Mouse (Mus musculus) bone marrow, adult 2 months (tissue): ENCODE measurements at regions not wholly inside any gene's neighbourhood (a gene's known extent, or its start where the extent isn't known, plus 50 kb on each side); places are given as distances from the start of the nearest gene placed in this dataset.

Experiments
- CTCF ChIP-seq: fragments of 200-500 bp; IDR thresholded peaks from 2 replicates; pipeline ENCODE4 v1.5.1; 2011; ENCODE audit warnings: low read length, control low read depth; ENCODE audit not compliant: control insufficient read depth, insufficient read depth
- POLR2A ChIP-seq: fragments of 200-500 bp; IDR thresholded peaks from 2 replicates; pipeline ENCODE4 v1.6.1; 2011; ENCODE audit warnings: low read depth, mild to moderate bottlenecking, control low read depth, low read length, borderline replicate concordance; ENCODE audit not compliant: control insufficient read depth

DNA sequence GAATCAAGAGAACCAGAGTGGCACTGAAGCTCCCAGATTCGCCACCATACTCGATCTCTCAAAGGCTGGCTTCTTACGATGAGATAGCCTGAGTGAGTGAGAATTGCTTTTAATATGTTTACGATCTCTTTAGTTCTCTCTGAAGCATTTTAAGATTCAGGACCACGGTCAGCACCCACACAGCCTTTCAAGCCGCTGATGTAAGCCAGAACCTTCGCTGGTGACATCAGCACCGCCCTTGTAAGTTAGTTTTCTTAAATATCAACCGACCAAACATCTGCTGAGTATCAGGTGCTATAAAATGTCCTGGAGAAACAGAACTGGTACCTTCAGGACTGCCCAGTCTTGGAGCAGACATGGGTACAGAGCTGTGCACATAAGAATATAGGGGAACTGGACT, 141.6 kb downstream of the Dmrta2 start:
- TF ChIP-seq POLR2A (no peak), CTCF (no peak)
